Mouse (Mus musculus) duodenum, adult 2 months (tissue): Measurements from ENCODE around the gene Lrrc36. TPM values are rescaled to one million over a fixed set of nuclear protein-coding genes. Genes with fewer than 3 reads are reported as not detected.

Experiments
- polyA plus RNA-seq: library from polyadenylated mRNA; depleted of rRNA; stranded (reverse); fragments of >200 nt; gene quantifications from 2 replicates; pipeline ENCODE4 v1.2.3, GENCODE M21; 2012; ENCODE audit warnings: low replicate concordance; rRNA removed

The Lrrc36 gene
- 0.22 TPM in 1 of 2 replicates, not detected in the other for polyA plus RNA-seq

GRCm38 (mm10) chr8:105413391-105413790 is at the start of gene Lrrc36, which contains the start of gene Kctd19:
TSS of gene Lrrc36 (plus strand) at chr8:105413571.
TSS of gene Kctd19 (minus strand) at chr8:105413502.

DNA sequence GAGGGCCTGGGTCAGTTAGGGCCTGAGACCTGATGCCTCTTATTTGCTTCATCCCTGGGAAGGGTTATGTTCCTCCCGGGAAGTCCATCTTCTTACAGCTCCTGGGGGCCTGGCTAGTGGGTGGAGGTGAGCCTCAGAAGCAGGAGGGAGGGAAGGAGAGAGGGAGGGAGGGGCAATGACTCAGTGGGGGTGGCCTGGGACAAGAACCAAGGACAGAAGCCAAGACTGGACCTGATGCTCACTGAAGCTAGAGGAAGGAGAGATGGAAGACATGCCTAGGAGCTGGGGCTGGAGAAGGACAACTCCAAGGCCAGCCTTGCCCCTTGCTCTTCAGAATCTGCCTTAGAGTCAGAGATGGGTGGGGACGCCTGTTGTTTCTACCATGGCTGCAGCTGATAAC is 40.3 kb upstream of the Lrrc36 start, which contains the start of gene Plekhg4:
Gene Plekhg4 (plus strand): TSS at position 243 of the 400 bp plus-strand sequence.

GRCm38 (mm10) chr8:105471314-105472015 is 58.1 kb downstream of the Lrrc36 start, which contains the start of gene Tppp3:
TSS of gene Tppp3 (minus strand) at chr8:105471526.

GRCm38 (mm10) chr8:105496439-105497180 is 83.2 kb downstream of the Lrrc36 start, which contains the start of gene Zdhhc1:
TSS of gene Zdhhc1 (minus strand) at chr8:105496902.

Other genes starting within 250 kb of the Lrrc36 start
- gene Cbfb, start 242.9 kb upstream of the Lrrc36 start, polyA plus RNA-seq = 2.2 and 2.7 TPM in 2 replicates
- gene D230025D16Rik, start 188.4 kb upstream of the Lrrc36 start, polyA plus RNA-seq = 8.2 and 10.4 TPM in 2 replicates
- 9.6 and 16.2 TPM in 2 replicates for gene B3gnt9, start 158.4 kb upstream of the Lrrc36 start, polyA plus RNA-seq
- gene Tradd, start 149.0 kb upstream of the Lrrc36 start, polyA plus RNA-seq = 62.3 and 127 TPM in 2 replicates
- gene Fbxl8, start 148.9 kb upstream of the Lrrc36 start, polyA plus RNA-seq = 13.1 and 36.2 TPM in 2 replicates
- gene Hsf4, start 143.8 kb upstream of the Lrrc36 start, polyA plus RNA-seq = 1.0 and 1.4 TPM in 2 replicates
- 0.64 and 0.90 TPM in 2 replicates for gene Nol3, start 137.4 kb upstream of the Lrrc36 start, polyA plus RNA-seq
- gene 4931428F04Rik, start 123.7 kb upstream of the Lrrc36 start, polyA plus RNA-seq = 0.97 and 2.4 TPM in 2 replicates
- gene Exoc3l, start 117.5 kb upstream of the Lrrc36 start, polyA plus RNA-seq = 3.0 and 3.4 TPM in 2 replicates
- 107 and 138 TPM in 2 replicates for gene E2f4, start 115.9 kb upstream of the Lrrc36 start, polyA plus RNA-seq
- 58.7 and 87.7 TPM in 2 replicates for gene Elmo3, start 108.0 kb upstream of the Lrrc36 start, polyA plus RNA-seq
- 6.5 and 8.6 TPM in 2 replicates for gene Lrrc29, start 87.3 kb upstream of the Lrrc36 start, polyA plus RNA-seq
- gene Tmem208, start 87.2 kb upstream of the Lrrc36 start, polyA plus RNA-seq = 120 and 146 TPM in 2 replicates
- gene Fhod1, start 65.6 kb upstream of the Lrrc36 start, polyA plus RNA-seq = 18.1 and 20.1 TPM in 2 replicates
- 3.2 and 4.5 TPM in 2 replicates for gene Slc9a5, start 64.7 kb upstream of the Lrrc36 start, polyA plus RNA-seq
- 0.33 and 0.41 TPM in 2 replicates for gene Plekhg4, start 40.3 kb upstream of the Lrrc36 start, polyA plus RNA-seq
- gene Kctd19, start 69 bp upstream of the Lrrc36 start, polyA plus RNA-seq = 0.06 TPM in 1 of 2 replicates, not detected in the other
- 53.0 and 57.7 TPM in 2 replicates for gene Tppp3, start 58.0 kb downstream of the Lrrc36 start, polyA plus RNA-seq
- 17.9 and 29.4 TPM in 2 replicates for gene Zdhhc1, start 83.3 kb downstream of the Lrrc36 start, polyA plus RNA-seq
- gene Hsd11b2, start 105.2 kb downstream of the Lrrc36 start, polyA plus RNA-seq = 11.0 and 11.1 TPM in 2 replicates
- 48.4 and 63.4 TPM in 2 replicates for gene Atp6v0d1, start 152.5 kb downstream of the Lrrc36 start, polyA plus RNA-seq
- 7.7 and 13.9 TPM in 2 replicates for gene Ripor1, start 191.7 kb downstream of the Lrrc36 start, polyA plus RNA-seq
- 5.0 and 7.2 TPM in 2 replicates for gene Ctcf, start 223.0 kb downstream of the Lrrc36 start, polyA plus RNA-seq
- gene Agrp, start 223.8 kb downstream of the Lrrc36 start, polyA plus RNA-seq = 0.31 TPM in 1 of 2 replicates, not detected in the other